Comparison of ENCODE assay signal across 8 mouse cellular contexts in the genomic region with DNA sequence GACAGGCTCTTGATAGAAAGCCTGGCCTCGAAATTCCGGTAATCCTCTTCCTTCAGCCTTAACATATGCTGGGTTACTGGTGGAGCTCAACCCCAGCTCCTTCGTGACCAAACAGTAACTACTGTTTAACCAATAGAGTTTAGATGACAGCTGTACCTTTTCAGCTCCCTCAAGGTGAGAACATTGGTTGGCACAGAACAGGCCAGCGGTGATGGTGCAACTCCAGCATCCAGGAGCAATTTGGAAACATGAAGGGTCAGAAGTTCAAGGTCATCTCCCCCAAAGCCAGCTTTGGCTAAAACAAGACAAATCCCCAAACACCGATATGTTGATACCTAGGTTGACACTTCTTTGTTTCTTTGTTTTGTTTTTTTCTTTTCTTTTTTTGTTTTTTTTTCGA. TPM values are rescaled to one million over a fixed set of nuclear protein-coding genes. Genes with fewer than 3 reads are reported as not detected.
DNase-seq lines count a peak whose midpoint lies in the region; ATAC-seq and TF ChIP-seq lines count a peak whose summit lies in the region.

No protein-coding gene starts in this region.

- H3K27me3 ChIP-seq in liver, adult 2 months (ENCODE audit: control insufficient read depth, insufficient read depth, low read length): no peaks in the 10 kb centered on the region
- peaks cover 25% of the 10 kb centered on the region for H3K27me3 ChIP-seq in embryonic facial prominence, embryonic 13.5 days
- no peaks in the 10 kb centered on the region for H3K27me3 ChIP-seq in intestine, embryonic 15.5 days (replicated peaks)
- no peaks in the 10 kb centered on the region for H3K27me3 ChIP-seq in neural tube, embryonic 12.5 days (replicated peaks)

- H3K79me2 ChIP-seq in liver, adult 2 months (ENCODE audit: control insufficient read depth, insufficient read depth, low read length): no peaks in the 10 kb centered on the region

- WGBS in liver, adult 2 months: 31% methylated on average over 6 of the region's 6 CpGs
- 71% methylated on average over 6 of the region's 6 CpGs for WGBS in embryonic facial prominence, embryonic 13.5 days
- 62% methylated on average over 6 of the region's 6 CpGs for WGBS in intestine, embryonic 15.5 days
- 78% methylated on average over 6 of the region's 6 CpGs for WGBS in neural tube, embryonic 12.5 days

- H3K4me2 ChIP-seq in embryonic facial prominence, embryonic 13.5 days: peak overlapping the region; percentile 80
- H3K4me2 ChIP-seq in intestine, embryonic 15.5 days (replicated peaks): peak overlapping the region; percentile 95
- H3K4me2 ChIP-seq in neural tube, embryonic 12.5 days (replicated peaks): peak overlapping the region; percentile 72

- 0 out of 2 replicates have a peak, but pooled peaks cover 8% of the 10 kb centered on the region for H3K4me1 ChIP-seq in liver, adult 2 months (ENCODE audit: control insufficient read depth, insufficient read depth, low read length)
- peaks cover 36% of the 10 kb centered on the region for H3K4me1 ChIP-seq in embryonic facial prominence, embryonic 13.5 days
- peaks cover 21% of the 10 kb centered on the region for H3K4me1 ChIP-seq in intestine, embryonic 15.5 days (replicated peaks)
- H3K4me1 ChIP-seq in neural tube, embryonic 12.5 days: peaks cover 32% of the 10 kb centered on the region

- no peaks in the 10 kb centered on the region for H3K36me3 ChIP-seq in liver, adult 2 months (ENCODE audit: control insufficient read depth, insufficient read depth, low read length)
- peaks cover 3% of the 10 kb centered on the region; the same call in 1 of the 2 replicates for H3K36me3 ChIP-seq in embryonic facial prominence, embryonic 13.5 days
- H3K36me3 ChIP-seq in intestine, embryonic 15.5 days: no peaks in the 10 kb centered on the region
- H3K36me3 ChIP-seq in neural tube, embryonic 12.5 days: no peaks in the 10 kb centered on the region

- H3K9me3 ChIP-seq in embryonic facial prominence, embryonic 13.5 days: no peaks in the 10 kb centered on the region
- H3K9me3 ChIP-seq in intestine, embryonic 15.5 days: no peaks in the 10 kb centered on the region
- H3K9me3 ChIP-seq in neural tube, embryonic 12.5 days: no peaks in the 10 kb centered on the region

- DNase-seq in liver, adult 2 months (ENCODE audit: extremely low read depth, low read depth, low spot score): peak; percentile 91
- no peak for DNase-seq in liver
- DNase-seq in thymus, postnatal 4 days: no peak

- peak overlapping the region; percentile 73 for H3K9ac ChIP-seq in liver, adult 2 months (ENCODE audit: low read depth, low read length)
- peak overlapping the region; percentile 80 for H3K9ac ChIP-seq in embryonic facial prominence, embryonic 13.5 days
- peak overlapping the region; percentile 63 for H3K9ac ChIP-seq in intestine, embryonic 15.5 days
- peak overlapping the region; percentile 65; the same call in 1 of the 2 replicates for H3K9ac ChIP-seq in neural tube, embryonic 12.5 days

- TF ChIP-seq CTCF in liver, adult 2 months (IDR thresholded peaks at IDR 0.05; ENCODE audit: low read depth, low read length): no peak

- ATAC-seq in embryonic facial prominence, embryonic 13.5 days (ENCODE audit: insufficient number of reproducible peaks, insufficient read depth, low FRiP score, low TSS enrichment, low read depth): no peak
- no peak for ATAC-seq in intestine, embryonic 15.5 days
- ATAC-seq in neural tube, embryonic 12.5 days (ENCODE audit: low FRiP score, low read depth): no peak
- ATAC-seq in monocyte, adult 5-6 weeks (replicated peaks; ENCODE audit: insufficient number of reproducible peaks, low FRiP score, low TSS enrichment, poor library complexity, severe bottlenecking): no peak
- no peak for ATAC-seq in cerebellum, adult (ENCODE audit: insufficient number of reproducible peaks, low FRiP score, low TSS enrichment)

- no peak for TF ChIP-seq POLR2A in liver, adult 2 months (IDR thresholded peaks at IDR 0.05; ENCODE audit: extremely low read depth, insufficient read depth, low read length)

- no peak overlapping the region for H3K4me3 ChIP-seq in liver, adult 2 months (ENCODE audit: insufficient read depth, low read depth, low read length)
- peak overlapping the region; percentile 68 for H3K4me3 ChIP-seq in embryonic facial prominence, embryonic 13.5 days
- H3K4me3 ChIP-seq in intestine, embryonic 15.5 days (replicated peaks): peak overlapping the region; percentile 68
- H3K4me3 ChIP-seq in neural tube, embryonic 12.5 days: peak overlapping the region; percentile 56; the same call in 1 of the 2 replicates

- H3K27ac ChIP-seq in liver, adult 2 months (replicated peaks; ENCODE audit: insufficient read depth, low read depth, low read length): peak overlapping the region; percentile 66
- no peak overlapping the region for H3K27ac ChIP-seq in embryonic facial prominence, embryonic 13.5 days
- H3K27ac ChIP-seq in intestine, embryonic 15.5 days: 0 out of 2 replicates have a peak overlapping the region, but pooled peaks have one; percentile 85
- H3K27ac ChIP-seq in neural tube, embryonic 12.5 days: peak overlapping the region; percentile 42; the same call in 1 of the 2 replicates

RNA-seq across cellular contexts. Expression of a gene that starts 3.3 kb away (rescaled TPM):
- total RNA-seq in liver, adult 2 months (2014; rRNA removed): 3.0 and 3.5 TPM in 2 replicates
- polyA plus RNA-seq in liver, adult 2 months (2012; rRNA removed): 2.8 and 3.4 TPM in 2 replicates
- polyA plus RNA-seq in embryonic facial prominence, embryonic 13.5 days (2015; fragmentation: Nextera tagmentation; extraction: Ambion mirVana): 1.9 and 2.0 TPM in 2 replicates
- 2.6 and 3.0 TPM in 2 replicates for polyA plus RNA-seq in intestine, embryonic 15.5 days (2015; fragmentation: Nextera tagmentation; extraction: Ambion mirVana)
- polyA plus RNA-seq in neural tube, embryonic 12.5 days (2016; fragmentation: Nextera tagmentation; extraction: Ambion mirVana): 5.2 and 5.5 TPM in 2 replicates
- total RNA-seq in monocyte, adult 5-6 weeks (2017): not detected in 3 replicates

RNA-seq across cellular contexts. Expression of a gene that starts 29.4 kb away (rescaled TPM):
- 28.0 and 32.2 TPM in 2 replicates for total RNA-seq in liver, adult 2 months (2014; rRNA removed)
- polyA plus RNA-seq in liver, adult 2 months (2012; rRNA removed): 17.0 and 20.9 TPM in 2 replicates
- polyA plus RNA-seq in embryonic facial prominence, embryonic 13.5 days (2015; fragmentation: Nextera tagmentation; extraction: Ambion mirVana): 289 and 398 TPM in 2 replicates
- polyA plus RNA-seq in intestine, embryonic 15.5 days (2015; fragmentation: Nextera tagmentation; extraction: Ambion mirVana): 357 and 384 TPM in 2 replicates
- polyA plus RNA-seq in neural tube, embryonic 12.5 days (2016; fragmentation: Nextera tagmentation; extraction: Ambion mirVana): 382 and 392 TPM in 2 replicates
- 59.8 to 75.8 TPM (median 63.9 TPM) in 3 replicates for total RNA-seq in monocyte, adult 5-6 weeks (2017)

Comparison
In these comparisons a context has a peak if more than half of its experiments do, and no peak if none do; other contexts are left out.
1. RNA of a gene that starts 29.4 kb away (polyA plus RNA-seq): 289 to 398 TPM in embryonic facial prominence, embryonic 13.5 days, 382 to 392 TPM in neural tube, embryonic 12.5 days and 357 to 384 TPM in intestine, embryonic 15.5 days; 17.0 to 20.9 TPM in liver, adult 2 months; every median in the first group is over 10 times any median in the second.
2. Peak in every context shown above with its lines, with median percentiles within 50 percentile points of each other: H3K9ac ChIP-seq and H3K4me2 ChIP-seq.